Mouse (Mus musculus) forebrain, postnatal 0 days (tissue): ENCODE results near the gene Atxn1. TPM values are rescaled to one million over a fixed set of nuclear protein-coding genes. Genes with fewer than 3 reads are reported as not detected.

Source experiments
- ATAC-seq: fragments of 200-750 bp; cut with Nextera tagmentation; 2 replicates; pipeline ENCODE4 v1.8.0; 2017; ENCODE audit warnings: mild to moderate bottlenecking, moderate library complexity
- DNase-seq: peaks from one replicate; pipeline ENCODE4 v3.0.0-alpha.2; 2015
- H3K27ac ChIP-seq: fragments of 300-500 bp; sonication (generic); 2 replicates; pipeline ENCODE4 v1.5.1; 2014; ENCODE audit warnings: low read depth, mild to moderate bottlenecking, antibody characterized with exemption, low read length, moderate library complexity, mixed read lengths
- H3K27me3 ChIP-seq: fragments of 300-500 bp; sonication (generic); 2 replicates; pipeline ENCODE4 v1.6.1; 2014; ENCODE audit warnings: mild to moderate bottlenecking, low read length, mixed read lengths; ENCODE audit not compliant: insufficient read depth
- H3K36me3 ChIP-seq: fragments of 300-500 bp; sonication (generic); 2 replicates; pipeline ENCODE4 v1.6.1; 2014; ENCODE audit warnings: mild to moderate bottlenecking, moderate library complexity; ENCODE audit not compliant: insufficient read depth
- H3K4me1 ChIP-seq: fragments of 300-500 bp; sonication (generic); 2 replicates; pipeline ENCODE4 v1.6.1; 2014; ENCODE audit warnings: antibody characterized with exemption; ENCODE audit not compliant: insufficient read depth
- H3K4me2 ChIP-seq: fragments of 300-500 bp; sonication (generic); 2 replicates; pipeline ENCODE4 v1.6.1; 2014; ENCODE audit warnings: low read depth, mild to moderate bottlenecking, moderate library complexity
- H3K4me3 ChIP-seq: fragments of 300-500 bp; sonication (generic); 2 replicates; pipeline ENCODE4 v1.5.1; 2014; ENCODE audit warnings: low read depth, low read length, mixed read lengths
- H3K9ac ChIP-seq: fragments of 300-500 bp; sonication (generic); 2 replicates; pipeline ENCODE4 v1.6.1; 2014; ENCODE audit warnings: mild to moderate bottlenecking
- H3K9me3 ChIP-seq: fragments of 300-500 bp; sonication (generic); 2 replicates; pipeline ENCODE4 v1.6.1; 2016; ENCODE audit warnings: low read length
- CTCF ChIP-seq: sonication (generic); IDR thresholded peaks from 2 replicates; pipeline ENCODE4 v1.5.1; 2016; ENCODE audit warnings: antibody characterized with exemption, control low read depth, low read depth
- WGBS: fragments of 180-500 bp; shearing (Covaris S2); extraction: QIAGEN DNeasy Blood & Tissue Kit; methylation state at CpG from one replicate; pipeline ENCODE4 v1.1.7; 2014; 5-methylcytosine and 5-hydroxymethylcytosine counted together
- polyA plus RNA-seq: library from polyadenylated mRNA; unstranded; fragments of >200 nt; fragmentation: Nextera tagmentation; extraction: Ambion mirVana; gene quantifications from 2 replicates; pipeline ENCODE4 v1.2.1, GENCODE M21; 2015
- total RNA-seq: library from RNA; depleted of rRNA; stranded (reverse); fragments of >200 nt; gene quantifications from 2 replicates; pipeline ENCODE4 v1.2.3, GENCODE M21; 2014

Atxn1 gene
- total and polyA plus RNA-seq, 2 experiments from 2014 or later, result 13.0 to 32.3 TPM

GRCm38 (mm10) chr13:46001356-46001755, 36.5 kb upstream of the Atxn1 start:
- no peaks in the 10 kb centered on the region for H3K36me3 ChIP-seq
- no peak for DNase-seq
- no peak overlapping the region for H3K4me2 ChIP-seq
- peaks cover 7% of the 10 kb centered on the region; the same call in 1 of the 2 replicates for H3K9me3 ChIP-seq
- no peaks in the 10 kb centered on the region for H3K27me3 ChIP-seq
- no peak overlapping the region for H3K27ac ChIP-seq
- no peak overlapping the region for H3K9ac ChIP-seq
- ATAC-seq, result no peak
- no peak for TF ChIP-seq CTCF
- H3K4me1 ChIP-seq, result no peaks in the 10 kb centered on the region
- H3K4me3 ChIP-seq, result no peak overlapping the region
- 81% methylated on average over 5 of the region's 5 CpGs for WGBS

GRCm38 (mm10) chr13:45992953-45993352, 28.1 kb upstream of the Atxn1 start:
- H3K36me3 ChIP-seq, result no peaks in the 10 kb centered on the region
- H3K9me3 ChIP-seq, result peaks cover 4% of the 10 kb centered on the region; the same call in 1 of the 2 replicates
- no peak for ATAC-seq
- H3K4me3 ChIP-seq, result no peak overlapping the region
- H3K9ac ChIP-seq, result no peak overlapping the region
- no peak overlapping the region for H3K4me2 ChIP-seq
- WGBS, result 87% methylated on average over 9 of the region's 9 CpGs
- no peak for TF ChIP-seq CTCF
- H3K27ac ChIP-seq, result no peak overlapping the region
- no peaks in the 10 kb centered on the region for H3K4me1 ChIP-seq
- no peak for DNase-seq
- H3K27me3 ChIP-seq, result no peaks in the 10 kb centered on the region

GRCm38 (mm10) chr13:45990486-45990885, 25.7 kb upstream of the Atxn1 start:
- no peak overlapping the region for H3K4me3 ChIP-seq
- ATAC-seq (no peak), DNase-seq (no peak)
- H3K27me3 ChIP-seq, result no peaks in the 10 kb centered on the region
- H3K36me3 ChIP-seq, result no peaks in the 10 kb centered on the region
- H3K4me1 ChIP-seq, result no peaks in the 10 kb centered on the region
- no peak overlapping the region for H3K27ac ChIP-seq
- H3K4me2 ChIP-seq, result no peak overlapping the region
- 68% methylated on average over 5 of the region's 5 CpGs for WGBS
- H3K9me3 ChIP-seq, result no peaks in the 10 kb centered on the region
- no peak overlapping the region for H3K9ac ChIP-seq
- no peak for TF ChIP-seq CTCF

GRCm38 (mm10) chr13:45979246-45979645, 14.4 kb upstream of the Atxn1 start:
- Histone ChIP-seq H3K4me1 (no peaks in the 10 kb centered on the region), H3K27me3 (no peaks in the 10 kb centered on the region), H3K9ac (no peak overlapping the region), H3K9me3 (no peaks in the 10 kb centered on the region), H3K36me3 (no peaks in the 10 kb centered on the region), H3K27ac (no peak overlapping the region), H3K4me2 (no peak overlapping the region), H3K4me3 (no peak overlapping the region)
- ATAC-seq (no peak), DNase-seq (no peak)
- no peak for TF ChIP-seq CTCF
- 41% methylated on average over 5 of the region's 5 CpGs for WGBS

- Histone ChIP-seq H3K27ac (no peak overlapping the region), H3K4me3 (no peak overlapping the region), H3K4me2 (no peak overlapping the region), H3K4me1 (no peaks in the 10 kb centered on the region), H3K36me3 (no peaks in the 10 kb centered on the region), H3K9ac (no peak overlapping the region), H3K9me3 (no peaks in the 10 kb centered on the region), H3K27me3 (no peaks in the 10 kb centered on the region)
- no peak; the same call in 1 of the 2 replicates for ATAC-seq
- peak; percentile 50 for DNase-seq
- peak; percentile 83 for TF ChIP-seq CTCF
- WGBS, result 31% methylated on average over 1 of the region's 1 CpGs
Observed at GRCm38 (mm10) chr13:45976894-45977293, 12.1 kb upstream of the Atxn1 start.

GRCm38 (mm10) chr13:45974651-45975050, 9.8 kb upstream of the Atxn1 start:
- H3K4me2 ChIP-seq, result no peak overlapping the region
- H3K36me3 ChIP-seq, result no peaks in the 10 kb centered on the region
- H3K4me1 ChIP-seq, result no peaks in the 10 kb centered on the region
- WGBS, result 83% methylated on average over 3 of the region's 3 CpGs
- no peaks in the 10 kb centered on the region for H3K9me3 ChIP-seq
- no peak overlapping the region for H3K9ac ChIP-seq
- DNase-seq, result no peak
- H3K4me3 ChIP-seq, result no peak overlapping the region
- ATAC-seq, result no peak
- H3K27me3 ChIP-seq, result no peaks in the 10 kb centered on the region
- no peak for TF ChIP-seq CTCF
- H3K27ac ChIP-seq, result no peak overlapping the region

- DNase-seq (no peak), ATAC-seq (no peak)
- WGBS, result 47% methylated on average over 7 of the region's 7 CpGs
Observed at GRCm38 (mm10) chr13:45973972-45974490, 9.2 kb upstream of the Atxn1 start.

More at GRCm38 (mm10) chr13:45973972-45974490, 9.2 kb upstream of the Atxn1 start:
- Histone ChIP-seq H3K4me3 (no peak overlapping the region), H3K9me3 (no peaks in the 10 kb centered on the region), H3K27me3 (no peaks in the 10 kb centered on the region), H3K27ac (no peak overlapping the region), H3K4me1 (no peaks in the 10 kb centered on the region), H3K9ac (no peak overlapping the region), H3K36me3 (no peaks in the 10 kb centered on the region), H3K4me2 (no peak overlapping the region)
- TF ChIP-seq CTCF, result no peak
